Mouse (Mus musculus) urinary bladder, postnatal 14 days (tissue): ENCODE measurements around the gene Tceal3.
"Not testable (repeated sequence)": the region's sequence is repeated elsewhere in the genome, so short reads cannot be mapped to it uniquely, and the experiment has no call there.

Experiments
- DNase-seq: peaks from one replicate; pipeline ENCODE4 v3.0.0; 2021; ENCODE audit warnings: low spot score

Gene Tceal3

DNA sequence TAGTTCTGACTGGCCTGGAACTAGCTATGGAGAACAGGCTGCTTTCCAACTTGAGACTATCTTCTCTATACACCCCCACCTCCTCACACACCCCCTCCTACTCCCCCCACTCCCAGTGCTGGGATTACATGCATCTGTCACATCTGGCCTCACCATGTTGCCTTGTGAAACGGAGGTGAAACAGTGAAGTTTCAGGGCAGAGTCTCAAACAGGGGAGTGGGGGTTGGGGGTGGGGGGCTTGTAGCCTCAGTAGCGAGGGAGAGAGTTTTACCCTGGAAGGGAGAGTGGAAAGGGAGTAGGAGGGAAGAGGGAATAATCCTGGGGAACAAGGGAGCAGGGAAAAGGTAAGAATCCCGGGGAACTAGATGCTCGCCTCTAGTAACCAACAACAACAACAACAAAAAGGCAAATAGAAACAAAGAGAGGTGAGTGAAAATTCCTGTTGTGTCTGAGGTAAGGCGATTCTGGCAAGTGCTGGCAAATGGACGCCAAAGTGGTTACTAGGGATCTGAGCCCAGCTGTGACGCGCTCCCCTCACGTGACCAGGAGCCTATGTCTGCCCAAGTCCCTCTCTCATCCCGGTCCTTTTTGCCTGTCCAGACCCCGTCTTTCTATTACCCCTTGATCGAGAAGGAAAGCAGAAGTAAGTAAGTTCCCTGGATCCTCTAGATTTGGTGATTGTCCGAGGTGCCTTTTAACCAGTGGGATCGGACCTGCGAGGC, 117.0 kb downstream of the Tceal3 start, which contains the start of gene Tceal1:
Tceal1 (plus strand) TSS at position 537 of the 722 bp plus-strand sequence.
- peak; percentile 56 for DNase-seq

DNA sequence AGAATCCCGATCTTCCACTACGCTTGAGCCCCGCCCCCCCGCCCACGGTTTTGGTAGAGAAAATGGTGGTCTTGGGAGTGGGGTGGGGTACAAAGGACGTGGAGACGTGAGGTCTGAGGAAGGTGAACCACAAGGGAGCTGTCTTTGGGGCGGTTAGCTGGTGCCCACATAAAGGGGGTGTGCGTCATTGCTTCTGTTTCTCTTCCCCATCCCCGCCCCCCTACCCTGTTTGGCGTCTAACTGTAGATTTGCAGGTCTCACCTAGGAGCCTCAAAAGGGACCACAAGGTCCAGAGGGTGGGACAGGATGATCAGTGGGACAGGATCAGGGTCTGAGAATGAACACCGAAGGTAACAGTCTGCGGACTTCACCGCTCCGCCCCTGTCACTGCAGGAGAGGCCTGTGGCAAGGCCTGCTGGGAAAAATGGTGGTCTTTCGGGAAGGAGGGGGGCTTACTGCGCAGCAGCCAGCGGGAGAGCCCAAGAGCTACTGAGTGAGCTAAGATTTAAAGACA, 117.6 kb downstream of the Tceal3 start:
- peak; percentile 10 for DNase-seq

DNA sequence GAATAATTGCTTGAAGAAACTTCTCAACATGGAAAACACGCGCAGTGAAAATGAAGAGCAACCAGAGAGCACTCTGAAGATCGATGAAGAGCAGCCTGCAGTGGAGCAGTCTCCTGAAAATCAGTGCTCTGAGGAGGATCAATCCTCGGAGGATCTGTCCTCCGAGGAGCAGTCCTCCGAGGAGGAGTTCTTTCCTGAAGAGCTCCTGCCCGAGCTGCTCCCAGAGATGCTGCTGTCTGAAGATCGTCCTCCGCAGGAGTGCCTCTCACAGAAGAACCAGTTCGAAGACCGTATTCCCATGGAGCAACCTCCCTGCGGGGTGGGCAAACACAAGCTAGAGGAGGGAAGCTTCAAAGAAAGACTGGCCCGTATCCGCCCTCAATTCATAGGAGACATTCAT, 118.1 kb downstream of the Tceal3 start:
- no peak for DNase-seq

DNA sequence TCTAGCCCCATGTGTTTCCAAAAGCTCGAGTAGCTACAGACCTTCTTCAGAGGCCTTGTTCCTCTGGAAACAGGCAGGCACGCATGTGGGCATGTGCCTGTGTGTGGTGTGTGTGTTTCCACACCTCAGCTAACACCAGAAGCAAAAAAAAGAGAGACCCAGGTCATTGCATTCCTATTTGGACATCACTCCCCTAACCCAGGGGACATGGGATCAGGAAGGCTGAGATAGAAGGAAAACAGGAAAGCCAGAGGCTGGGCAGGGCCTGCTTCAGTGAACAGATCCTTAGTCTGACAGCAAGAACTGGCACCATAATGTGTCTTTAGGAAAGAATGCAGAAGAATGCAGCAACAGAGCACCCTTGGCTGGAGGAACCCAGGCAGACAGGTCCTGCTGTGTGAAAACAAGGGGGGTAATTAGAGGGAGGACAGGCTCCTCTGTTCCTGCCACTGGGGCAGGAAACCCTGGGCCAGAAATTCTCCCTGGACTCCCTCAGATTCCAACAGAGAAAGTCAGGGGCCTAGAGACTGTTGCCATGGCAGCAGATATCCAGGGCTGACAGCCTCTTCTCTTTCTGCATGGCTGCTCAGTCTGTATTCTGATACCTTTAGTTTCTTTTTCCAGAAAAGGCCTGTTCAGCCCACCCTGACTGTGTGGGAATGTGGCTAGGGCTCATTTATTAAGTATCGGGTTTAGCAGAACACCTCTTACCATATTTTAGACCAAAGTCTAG, 124.3 kb downstream of the Tceal3 start:
- DNase-seq: not testable (repeated sequence)
